Mouse (Mus musculus): ENCODE results near the gene Phf21a. TPM values are rescaled to one million over a fixed set of nuclear protein-coding genes. Genes with fewer than 3 reads are reported as not detected.

The Phf21a gene
- total and polyA plus RNA-seq, 3 experiments = 26.4 to 30.2 (median 27.6) TPM

GRCm38 (mm10) chr2:92183613-92184076, 90.7 kb downstream of the Phf21a start:
- TF ChIP-seq EP300 (IDR thresholded peaks at IDR 0.05; ENCODE audit: insufficient read depth, low read depth, low read length) = peak; percentile 20; the same call in 1 of the 2 replicates
- peak; percentile 80 for TF ChIP-seq POLR2A (IDR thresholded peaks at IDR 0.05; ENCODE audit: insufficient read depth, low read depth, low read length)
- TF ChIP-seq CTCF (IDR thresholded peaks at IDR 0.05) = no peak
- Histone ChIP-seq H3K4me1 (ENCODE audit: control insufficient read depth, insufficient read depth, low read length) (peaks cover 4% of the 10 kb centered on the region), H3K27ac (peak overlapping the region; percentile 96), H3K4me3 (peak overlapping the region; percentile 84), H3K36me3 (ENCODE audit: control insufficient read depth, insufficient read depth, low read length) (peaks cover 13% of the 10 kb centered on the region), H3K79me2 (replicated peaks; ENCODE audit: control insufficient read depth, insufficient read depth, low read length) (0 out of 2 replicates have a peak, but pooled peaks cover 1% of the 10 kb centered on the region), H3K27me3 (ENCODE audit: control insufficient read depth, insufficient read depth, low read length) (no peaks in the 10 kb centered on the region), H3K9ac (ENCODE audit: low read depth, low read length) (peak overlapping the region; percentile 69)
- intact Hi-C loops (cut with DNase I) = loop anchor here (5.0 kb wide), 3 partner anchors 126 to 249 kb away; partner anchors contain the start of gene Cry2
- peak; percentile 93 to 95 for DNase-seq
- WGBS = under 1% methylated on average over 24 of the region's 40 CpGs

- Histone ChIP-seq H3K27me3 (ENCODE audit: control insufficient read depth, insufficient read depth, low read length) (no peaks in the 10 kb centered on the region), H3K79me2 (replicated peaks; ENCODE audit: control insufficient read depth, insufficient read depth, low read length) (0 out of 2 replicates have a peak, but pooled peaks cover 1% of the 10 kb centered on the region), H3K9ac (ENCODE audit: low read depth, low read length) (peak overlapping the region; percentile 69), H3K36me3 (ENCODE audit: control insufficient read depth, insufficient read depth, low read length) (peaks cover 13% of the 10 kb centered on the region), H3K4me1 (ENCODE audit: control insufficient read depth, insufficient read depth, low read length) (peaks cover 4% of the 10 kb centered on the region), H3K4me3 (peak overlapping the region; percentile 74), H3K27ac (peak overlapping the region; percentile 96)
- intact Hi-C loops (cut with DNase I) = loop anchor here (5.0 kb wide), 3 partner anchors 127 to 248 kb away; partner anchors contain the start of gene Cry2
- peak; percentile 75 to 77 for DNase-seq
- WGBS = 1% methylated on average over 19 of the region's 19 CpGs
- no peak for TF ChIP-seq EP300 (IDR thresholded peaks at IDR 0.05; ENCODE audit: insufficient read depth, low read depth, low read length)
- no peak for TF ChIP-seq CTCF (IDR thresholded peaks at IDR 0.05)
- TF ChIP-seq POLR2A (IDR thresholded peaks at IDR 0.05; ENCODE audit: insufficient read depth, low read depth, low read length) = peak; percentile 20; the same call in 1 of the 2 replicates
These were observed 91.4 kb downstream of the Phf21a start for GRCm38 (mm10) chr2:92184077-92184921.

- peak; percentile 72 to 74 for DNase-seq
- peak overlapping the region; percentile 96 for H3K27ac ChIP-seq
- peaks cover 13% of the 10 kb centered on the region for H3K36me3 ChIP-seq (ENCODE audit: control insufficient read depth, insufficient read depth, low read length)
- H3K27me3 ChIP-seq (ENCODE audit: control insufficient read depth, insufficient read depth, low read length) = no peaks in the 10 kb centered on the region
- peak overlapping the region; percentile 89 for H3K9ac ChIP-seq (ENCODE audit: low read depth, low read length)
- H3K4me1 ChIP-seq (ENCODE audit: control insufficient read depth, insufficient read depth, low read length) = peaks cover 6% of the 10 kb centered on the region
- intact Hi-C loops (cut with DNase I) = no loop called here
- peak; percentile 42; the same call in 1 of the 2 replicates for TF ChIP-seq EP300 (IDR thresholded peaks at IDR 0.05; ENCODE audit: insufficient read depth, low read depth, low read length)
- no peak for TF ChIP-seq CTCF (IDR thresholded peaks at IDR 0.05)
- peak; percentile 31; the same call in 1 of the 2 replicates for TF ChIP-seq POLR2A (IDR thresholded peaks at IDR 0.05; ENCODE audit: insufficient read depth, low read depth, low read length)
- H3K4me3 ChIP-seq = peak overlapping the region; percentile 74
- H3K79me2 ChIP-seq (replicated peaks; ENCODE audit: control insufficient read depth, insufficient read depth, low read length) = peaks cover 2% of the 10 kb centered on the region
- 1% methylated on average over 47 of the region's 47 CpGs for WGBS
These were observed 92.3 kb downstream of the Phf21a start for GRCm38 (mm10) chr2:92185062-92185765.

- Histone ChIP-seq H3K4me3 (peak overlapping the region; percentile 74), H3K9ac (ENCODE audit: low read depth, low read length) (peak overlapping the region; percentile 89), H3K4me1 (ENCODE audit: control insufficient read depth, insufficient read depth, low read length) (peaks cover 6% of the 10 kb centered on the region), H3K36me3 (ENCODE audit: control insufficient read depth, insufficient read depth, low read length) (peaks cover 17% of the 10 kb centered on the region), H3K27ac (peak overlapping the region; percentile 96), H3K79me2 (replicated peaks; ENCODE audit: control insufficient read depth, insufficient read depth, low read length) (peaks cover 3% of the 10 kb centered on the region), H3K27me3 (ENCODE audit: control insufficient read depth, insufficient read depth, low read length) (no peaks in the 10 kb centered on the region)
- intact Hi-C loops (cut with DNase I) = no loop called here
- WGBS = 10% methylated on average over 11 of the region's 11 CpGs
- TF ChIP-seq POLR2A (IDR thresholded peaks at IDR 0.05; ENCODE audit: insufficient read depth, low read depth, low read length) (no peak), CTCF (IDR thresholded peaks at IDR 0.05) (no peak), EP300 (IDR thresholded peaks at IDR 0.05; ENCODE audit: insufficient read depth, low read depth, low read length) (no peak)
- DNase-seq = no peak
These were observed 93.0 kb downstream of the Phf21a start for GRCm38 (mm10) chr2:92185766-92186450.

- no peak overlapping the region for H3K4me3 ChIP-seq
- WGBS = 84% methylated on average over 6 of the region's 6 CpGs
- intact Hi-C loops (cut with DNase I) = no loop called here
- H3K79me2 ChIP-seq (replicated peaks; ENCODE audit: control insufficient read depth, insufficient read depth, low read length) = peaks cover 5% of the 10 kb centered on the region
- H3K27me3 ChIP-seq (ENCODE audit: control insufficient read depth, insufficient read depth, low read length) = no peaks in the 10 kb centered on the region
- TF ChIP-seq POLR2A (IDR thresholded peaks at IDR 0.05; ENCODE audit: insufficient read depth, low read depth, low read length) (no peak), EP300 (IDR thresholded peaks at IDR 0.05; ENCODE audit: insufficient read depth, low read depth, low read length) (no peak), CTCF (IDR thresholded peaks at IDR 0.05) (peak; percentile 39)
- DNase-seq = no peak
- H3K27ac ChIP-seq = no peak overlapping the region
- H3K4me1 ChIP-seq (ENCODE audit: control insufficient read depth, insufficient read depth, low read length) = peaks cover 7% of the 10 kb centered on the region
- no peak overlapping the region for H3K9ac ChIP-seq (ENCODE audit: low read depth, low read length)
- peaks cover 18% of the 10 kb centered on the region for H3K36me3 ChIP-seq (ENCODE audit: control insufficient read depth, insufficient read depth, low read length)
These were observed 94.1 kb downstream of the Phf21a start for GRCm38 (mm10) chr2:92187061-92187460.
